Comparison of ENCODE assay signal across 19 mouse cellular contexts in genomic region chr10:81201807-81202758, GRCm38 (mm10). TPM values are rescaled to one million over a fixed set of nuclear protein-coding genes. Genes with fewer than 3 reads are reported as not detected.
A peak's percentile ranks its signal among the peaks of the same experiment; 100 is the strongest.
DNase-seq lines count a peak whose midpoint lies in the region; ATAC-seq and TF ChIP-seq lines count a peak whose summit lies in the region.
"Had no signal": no experiment of that assay in that cellular context is flagged by ENCODE, and none has a peak within 500 bp of the region (broad histone marks: within the 10 kb centered on the region; RNA-seq: fewer than 3 reads in every experiment).

Nmrk2 (minus strand) TSS chr10:81202051.

- ATAC-seq in embryonic facial prominence, embryonic 13.5 days (ENCODE audit: insufficient number of reproducible peaks, insufficient read depth, low FRiP score, low TSS enrichment, low read depth) = no peak
- peak; percentile 25 for ATAC-seq in lung, postnatal 0 days

- H3K9me3 ChIP-seq in embryonic facial prominence, embryonic 13.5 days = no peaks in the 10 kb centered on the region
- no peaks in the 10 kb centered on the region for H3K9me3 ChIP-seq in embryonic facial prominence, embryonic 10.5 days
- H3K9me3 ChIP-seq in lung, postnatal 0 days (ENCODE audit: low read length) = no peaks in the 10 kb centered on the region
- H3K9me3 ChIP-seq: hindbrain, embryonic 15.5 days; neural tube, embryonic 12.5 days had no signal

- intact Hi-C loops in heart, adult 2 months (cut with DNase I) = no loop called here

- 52% methylated on average over 13 of the region's 13 CpGs for WGBS in embryonic facial prominence, embryonic 13.5 days
- 63% methylated on average over 13 of the region's 13 CpGs for WGBS in embryonic facial prominence, embryonic 10.5 days
- WGBS in lung, postnatal 0 days = 60% methylated on average over 13 of the region's 13 CpGs
- WGBS in heart, adult 2 months = 39% methylated on average over 13 of the region's 13 CpGs

- TF ChIP-seq POLR2A in heart, adult 2 months (IDR thresholded peaks at IDR 0.05; ENCODE audit: insufficient read depth, low read depth, low read length) = peak; percentile 65

- no peak for TF ChIP-seq CTCF in lung, postnatal 0 days (IDR thresholded peaks at IDR 0.05)
- no peak for TF ChIP-seq CTCF in heart, adult 2 months (IDR thresholded peaks at IDR 0.05)

- no peaks in the 10 kb centered on the region for H3K4me1 ChIP-seq in embryonic facial prominence, embryonic 13.5 days
- H3K4me1 ChIP-seq in embryonic facial prominence, embryonic 10.5 days = peaks cover 4% of the 10 kb centered on the region; the same call in 1 of the 2 replicates
- H3K4me1 ChIP-seq in lung, postnatal 0 days (ENCODE audit: insufficient read depth, low read depth, low read length) = no peaks in the 10 kb centered on the region
- no peaks in the 10 kb centered on the region for H3K4me1 ChIP-seq in heart, adult 2 months (ENCODE audit: control insufficient read depth, insufficient read depth, low read length)
- H3K4me1 ChIP-seq: hindbrain, embryonic 15.5 days; neural tube, embryonic 12.5 days had no signal

- H3K4me2 ChIP-seq in embryonic facial prominence, embryonic 13.5 days = no peak within 1 kb of the TSS
- H3K4me2 ChIP-seq in lung, postnatal 0 days (replicated peaks; ENCODE audit: low read depth, low read length) = no peak within 1 kb of the TSS
- H3K4me2 ChIP-seq: hindbrain, embryonic 15.5 days; neural tube, embryonic 12.5 days had no signal

- peaks cover 21% of the 10 kb centered on the region for H3K27me3 ChIP-seq in embryonic facial prominence, embryonic 13.5 days
- H3K27me3 ChIP-seq in embryonic facial prominence, embryonic 10.5 days (replicated peaks; ENCODE audit: low read depth, poor library complexity, severe bottlenecking) = peaks cover 38% of the 10 kb centered on the region
- H3K27me3 ChIP-seq in lung, postnatal 0 days (replicated peaks; ENCODE audit: insufficient read depth, low read length) = no peaks in the 10 kb centered on the region
- H3K27me3 ChIP-seq in heart, adult 2 months (ENCODE audit: control insufficient read depth, insufficient read depth, low read length) = no peaks in the 10 kb centered on the region

- no peak within 1 kb of the TSS for H3K27ac ChIP-seq in embryonic facial prominence, embryonic 13.5 days
- no peak within 1 kb of the TSS for H3K27ac ChIP-seq in embryonic facial prominence, embryonic 10.5 days (replicated peaks)
- no peak within 1 kb of the TSS for H3K27ac ChIP-seq in lung, postnatal 0 days (ENCODE audit: low read length)
- peak within 1 kb of the TSS; percentile 96 for H3K27ac ChIP-seq in heart, adult 2 months
- H3K27ac ChIP-seq: hindbrain, embryonic 15.5 days; liver, embryonic 14.5 days; neural tube, embryonic 12.5 days had no signal

- TF ChIP-seq EP300 in lung, postnatal 0 days (IDR thresholded peaks at IDR 0.05) = no peak
- TF ChIP-seq EP300 in heart, adult 2 months (IDR thresholded peaks at IDR 0.05; ENCODE audit: insufficient read depth, low read depth, low read length) = peak; percentile 73; the same call in 1 of the 2 replicates

- no peaks in the 10 kb centered on the region for H3K79me2 ChIP-seq in heart, adult 2 months (replicated peaks; ENCODE audit: control insufficient read depth, insufficient read depth, low read length)

- H3K36me3 ChIP-seq in embryonic facial prominence, embryonic 13.5 days = no peaks in the 10 kb centered on the region
- H3K36me3 ChIP-seq in embryonic facial prominence, embryonic 10.5 days (replicated peaks) = no peaks in the 10 kb centered on the region
- no peaks in the 10 kb centered on the region for H3K36me3 ChIP-seq in lung, postnatal 0 days (ENCODE audit: insufficient read depth, low read length)
- H3K36me3 ChIP-seq in heart, adult 2 months (ENCODE audit: control insufficient read depth, insufficient read depth, low read length) = no peaks in the 10 kb centered on the region

- H3K9ac ChIP-seq in embryonic facial prominence, embryonic 13.5 days = 0 out of 2 replicates have a peak within 1 kb of the TSS, but pooled peaks have one; percentile 27
- no peak within 1 kb of the TSS for H3K9ac ChIP-seq in lung, postnatal 0 days (replicated peaks; ENCODE audit: low read depth)
- H3K9ac ChIP-seq in heart, adult 2 months (ENCODE audit: low read depth, low read length) = peak within 1 kb of the TSS; percentile 45
- H3K9ac ChIP-seq: hindbrain, embryonic 15.5 days; liver, embryonic 14.5 days; neural tube, embryonic 12.5 days had no signal

- no peak within 1 kb of the TSS for H3K4me3 ChIP-seq in embryonic facial prominence, embryonic 13.5 days
- no peak within 1 kb of the TSS for H3K4me3 ChIP-seq in embryonic facial prominence, embryonic 10.5 days
- no peak within 1 kb of the TSS for H3K4me3 ChIP-seq in lung, postnatal 0 days (ENCODE audit: low read depth, low read length)
- no peak within 1 kb of the TSS; the same call in 1 of the 2 replicates for H3K4me3 ChIP-seq in heart, adult 2 months
- H3K4me3 ChIP-seq: hindbrain, embryonic 15.5 days; neural tube, embryonic 12.5 days had no signal

- DNase-seq in embryonic facial prominence, embryonic 10.5 days (ENCODE audit: low spot score) = no peak
- no peak for DNase-seq in lung, postnatal 0 days (ENCODE audit: low spot score)
- no peak for DNase-seq in lung, postnatal 14 days
- DNase-seq in heart, adult 2 months = peak; percentile 46 to 71
- DNase-seq in heart, postnatal 4 days = peak; percentile 79
- DNase-seq in lung, postnatal 36 days = no peak
- DNase-seq in urinary bladder, adult 2 months (ENCODE audit: low spot score) = no peak
- DNase-seq: adrenal gland, adult 2 months; cerebellum, adult 18-20 months; kidney, adult 9 months; midbrain, embryonic 14.5 days; retina, postnatal 1 day; spleen, adult 18-20 months had no signal

RNA-seq across cellular contexts. Expression of gene Nmrk2, which starts in this region (rescaled TPM):
- not detected in 2 replicates for polyA plus RNA-seq in embryonic facial prominence, embryonic 13.5 days (2015; fragmentation: Nextera tagmentation; extraction: Ambion mirVana)
- not detected in 2 replicates for polyA plus RNA-seq in embryonic facial prominence, embryonic 10.5 days (2016; fragmentation: Nextera tagmentation; extraction: Ambion mirVana)
- 0.80 and 0.92 TPM in 2 replicates for polyA plus RNA-seq in lung, postnatal 0 days (2015; fragmentation: Nextera tagmentation; extraction: Ambion mirVana)
- total RNA-seq in heart, adult 2 months (2021) = 1 to 10 TPM; 8.7 to 8.8 TPM
- 4.7 and 6.3 TPM in 2 replicates for polyA plus RNA-seq in heart, adult 2 months (2012; rRNA removed)
- total RNA-seq in heart, postnatal 4 days (2021) = 10 to 100 TPM; 44.1 to 74.9 TPM
- not detected in 2 replicates for polyA plus RNA-seq in urinary bladder, adult 2 months (2012; rRNA removed)
- total RNA-seq: adrenal gland, adult 2 months; left cerebral cortex, postnatal 10 days had no signal
- polyA plus RNA-seq: adrenal gland, adult 2 months; hindbrain, embryonic 15.5 days; large intestine, adult 2 months; liver, embryonic 14.5 days; midbrain, embryonic 14.5 days; neural tube, embryonic 12.5 days had no signal

Comparison
In these comparisons a context has a peak if more than half of its experiments do, and no peak if none do; other contexts are left out.
1. RNA of gene Nmrk2 (total RNA-seq): 44.1 to 74.9 TPM in heart, postnatal 4 days; 8.7 to 8.8 TPM in heart, adult 2 months; every median in the first group is over 4 times any median in the second.
2. Peak in ATAC-seq in lung, postnatal 0 days; RNA of the gene not detected or under 1 TPM.
3. DNase-seq: peak in heart, adult 2 months (2 of 2) and heart, postnatal 4 days (single experiment); none in embryonic facial prominence, embryonic 10.5 days (single experiment), lung, postnatal 0 days (single experiment), lung, postnatal 14 days (single experiment), lung, postnatal 36 days (single experiment) and urinary bladder, adult 2 months (single experiment).